Comparison of ENCODE assay signal across 14 mouse cellular contexts in genomic region chr8:13361865-13362264, GRCm38 (mm10). TPM values are rescaled to one million over a fixed set of nuclear protein-coding genes. Genes with fewer than 3 reads are reported as not detected.
DNase-seq lines count a peak whose midpoint lies in the region; ATAC-seq and TF ChIP-seq lines count a peak whose summit lies in the region.
"Had no signal": no experiment of that assay in that cellular context is flagged by ENCODE, and none has a peak within 500 bp of the region (broad histone marks: within the 10 kb centered on the region; RNA-seq: fewer than 3 reads in every experiment).

No protein-coding gene starts in this region.

- no peaks in the 10 kb centered on the region for H3K27me3 ChIP-seq in forebrain, postnatal 0 days (ENCODE audit: insufficient read depth, low read length)
- no peaks in the 10 kb centered on the region for H3K27me3 ChIP-seq in forebrain, embryonic 14.5 days (replicated peaks; ENCODE audit: control insufficient read depth, insufficient read depth, low read length)
- H3K27me3 ChIP-seq in midbrain, postnatal 0 days (ENCODE audit: insufficient read depth, low read length): no peaks in the 10 kb centered on the region
- H3K27me3 ChIP-seq in midbrain, embryonic 13.5 days: no peaks in the 10 kb centered on the region
- H3K27me3 ChIP-seq: limb, embryonic 13.5 days; megakaryocyte, embryonic 14.5 days had no signal

- H3K27ac ChIP-seq in forebrain, postnatal 0 days (ENCODE audit: low read depth, low read length): no peak overlapping the region
- H3K27ac ChIP-seq in forebrain, embryonic 14.5 days (ENCODE audit: low read depth, low read length): no peak overlapping the region
- no peak overlapping the region for H3K27ac ChIP-seq in midbrain, postnatal 0 days (ENCODE audit: low read depth, low read length)
- H3K27ac ChIP-seq in midbrain, embryonic 13.5 days: no peak overlapping the region
- H3K27ac ChIP-seq: limb, embryonic 13.5 days had no signal

- H3K9ac ChIP-seq in forebrain, postnatal 0 days: no peak overlapping the region
- no peak overlapping the region for H3K9ac ChIP-seq in forebrain, embryonic 14.5 days (ENCODE audit: low read length)
- H3K9ac ChIP-seq in midbrain, postnatal 0 days (replicated peaks; ENCODE audit: low read length, poor library complexity, severe bottlenecking): no peak overlapping the region
- no peak overlapping the region for H3K9ac ChIP-seq in midbrain, embryonic 13.5 days (replicated peaks)
- H3K9ac ChIP-seq: limb, embryonic 13.5 days had no signal

- H3K9me3 ChIP-seq in forebrain, postnatal 0 days (ENCODE audit: low read length): no peaks in the 10 kb centered on the region
- no peaks in the 10 kb centered on the region for H3K9me3 ChIP-seq in forebrain, embryonic 14.5 days (replicated peaks; ENCODE audit: control insufficient read depth, low read length)
- no peaks in the 10 kb centered on the region for H3K9me3 ChIP-seq in midbrain, postnatal 0 days (ENCODE audit: low read length)
- no peaks in the 10 kb centered on the region for H3K9me3 ChIP-seq in midbrain, embryonic 13.5 days
- H3K9me3 ChIP-seq: megakaryocyte, embryonic 14.5 days had no signal

- H3K4me3 ChIP-seq in forebrain, postnatal 0 days (ENCODE audit: low read depth, low read length): no peak overlapping the region
- H3K4me3 ChIP-seq in forebrain, embryonic 14.5 days (ENCODE audit: low read depth, low read length): no peak overlapping the region
- no peak overlapping the region for H3K4me3 ChIP-seq in midbrain, postnatal 0 days (ENCODE audit: low read depth, low read length)
- no peak overlapping the region for H3K4me3 ChIP-seq in midbrain, embryonic 13.5 days (replicated peaks)
- H3K4me3 ChIP-seq: limb, embryonic 13.5 days had no signal

- no peak overlapping the region for H3K4me2 ChIP-seq in forebrain, postnatal 0 days (ENCODE audit: low read depth)
- no peak overlapping the region for H3K4me2 ChIP-seq in forebrain, embryonic 14.5 days (ENCODE audit: low read length)
- no peak overlapping the region for H3K4me2 ChIP-seq in midbrain, postnatal 0 days (ENCODE audit: low read depth, low read length, poor library complexity, severe bottlenecking)
- H3K4me2 ChIP-seq in midbrain, embryonic 13.5 days (replicated peaks): no peak overlapping the region
- H3K4me2 ChIP-seq: limb, embryonic 13.5 days had no signal

- ATAC-seq in forebrain, postnatal 0 days: no peak
- ATAC-seq in forebrain, embryonic 14.5 days: no peak
- no peak for ATAC-seq in midbrain, postnatal 0 days (ENCODE audit: low FRiP score)
- ATAC-seq in midbrain, embryonic 13.5 days: no peak
- ATAC-seq in neutrophil, adult 5-6 weeks (ENCODE audit: extremely low read depth, insufficient number of reproducible peaks, low FRiP score, poor library complexity, severe bottlenecking): peak; percentile 78

- DNase-seq in forebrain, postnatal 0 days: no peak
- no peak for DNase-seq in forebrain, embryonic 14.5 days (ENCODE audit: low spot score)
- DNase-seq in midbrain, postnatal 0 days (ENCODE audit: low spot score): no peak
- DNase-seq in R1 (ENCODE audit: low read depth, low spot score): peak; percentile 82
- DNase-seq in cerebellum, adult 9-10 months: no peak
- DNase-seq in layer of hippocampus, adult 18-20 months (ENCODE audit: low spot score in 2 of 2): no peak
- DNase-seq: adrenal gland, postnatal 10 days; cerebellum, adult 18-20 months; kidney, postnatal 10 days had no signal

- WGBS in forebrain, postnatal 0 days: 98% methylated on average over 6 of the region's 6 CpGs
- 97% methylated on average over 6 of the region's 6 CpGs for WGBS in forebrain, embryonic 14.5 days
- WGBS in midbrain, postnatal 0 days: 96% methylated on average over 6 of the region's 6 CpGs
- 97% methylated on average over 6 of the region's 6 CpGs for WGBS in midbrain, embryonic 13.5 days

- peaks cover 86% of the 10 kb centered on the region for H3K36me3 ChIP-seq in forebrain, postnatal 0 days (ENCODE audit: insufficient read depth)
- peaks cover 96% of the 10 kb centered on the region for H3K36me3 ChIP-seq in forebrain, embryonic 14.5 days (ENCODE audit: control insufficient read depth, insufficient read depth, low read length)
- peaks cover 82% of the 10 kb centered on the region for H3K36me3 ChIP-seq in midbrain, postnatal 0 days (ENCODE audit: insufficient read depth, low read length)
- peaks cover 95% of the 10 kb centered on the region for H3K36me3 ChIP-seq in midbrain, embryonic 13.5 days

- TF ChIP-seq CTCF in forebrain, postnatal 0 days (IDR thresholded peaks at IDR 0.05; ENCODE audit: low read depth): peak; percentile 44
- TF ChIP-seq CTCF in midbrain, postnatal 0 days (IDR thresholded peaks at IDR 0.05): peak; percentile 48

- no peaks in the 10 kb centered on the region for H3K4me1 ChIP-seq in forebrain, postnatal 0 days (ENCODE audit: insufficient read depth)
- H3K4me1 ChIP-seq in forebrain, embryonic 14.5 days (ENCODE audit: control insufficient read depth, insufficient read depth, low read length): no peaks in the 10 kb centered on the region
- no peaks in the 10 kb centered on the region for H3K4me1 ChIP-seq in midbrain, postnatal 0 days (ENCODE audit: insufficient read depth, low read length)
- no peaks in the 10 kb centered on the region for H3K4me1 ChIP-seq in midbrain, embryonic 13.5 days (replicated peaks)
- H3K4me1 ChIP-seq: limb, embryonic 13.5 days had no signal

RNA-seq across cellular contexts. Expression of gene Tfdp1, which starts 23.3 kb away (rescaled TPM):
- 80.4 and 81.5 TPM in 2 replicates for total RNA-seq in forebrain, postnatal 0 days (2014; rRNA removed)
- polyA plus RNA-seq in forebrain, postnatal 0 days (2015; fragmentation: Nextera tagmentation; extraction: Ambion mirVana): 80.8 and 96.8 TPM in 2 replicates
- 145 and 146 TPM in 2 replicates for polyA plus RNA-seq in forebrain, embryonic 14.5 days (2014; fragmentation: Nextera tagmentation; extraction: Ambion mirVana)
- 58.6 and 59.6 TPM in 2 replicates for total RNA-seq in midbrain, postnatal 0 days (2014; rRNA removed)
- 72.4 and 75.4 TPM in 2 replicates for polyA plus RNA-seq in midbrain, postnatal 0 days (2015; fragmentation: Nextera tagmentation; extraction: Ambion mirVana)
- 111 and 115 TPM in 2 replicates for polyA plus RNA-seq in midbrain, embryonic 13.5 days (2015; fragmentation: Nextera tagmentation; extraction: Ambion mirVana)
- total RNA-seq in neutrophil, adult 5-6 weeks (2017): 24.4 and 26.1 TPM in 2 replicates
- total RNA-seq in layer of hippocampus, adult 18-20 months (2021): 10 to 100 TPM; 57.6 to 58.0 TPM

RNA-seq across cellular contexts. Expression of gene Atp4b, which starts 34.8 kb away (rescaled TPM):
- not detected in 2 replicates for total RNA-seq in forebrain, postnatal 0 days (2014; rRNA removed)
- not detected in 2 replicates for polyA plus RNA-seq in forebrain, postnatal 0 days (2015; fragmentation: Nextera tagmentation; extraction: Ambion mirVana)
- not detected in 2 replicates for polyA plus RNA-seq in forebrain, embryonic 14.5 days (2014; fragmentation: Nextera tagmentation; extraction: Ambion mirVana)
- not detected in 2 replicates for total RNA-seq in midbrain, postnatal 0 days (2014; rRNA removed)
- polyA plus RNA-seq in midbrain, postnatal 0 days (2015; fragmentation: Nextera tagmentation; extraction: Ambion mirVana): not detected in 2 replicates
- polyA plus RNA-seq in midbrain, embryonic 13.5 days (2015; fragmentation: Nextera tagmentation; extraction: Ambion mirVana): not detected in 2 replicates
- total RNA-seq in neutrophil, adult 5-6 weeks (2017): not detected in 2 replicates
- not detected for total RNA-seq in layer of hippocampus, adult 18-20 months (2021)
- total RNA-seq: adrenal gland, postnatal 10 days had no signal
- polyA plus RNA-seq: limb, embryonic 13.5 days had no signal

RNA-seq across cellular contexts. Expression of gene Grk1, which starts 43.0 kb away (rescaled TPM):
- 0.14 TPM in 1 of 2 replicates, not detected in the other for total RNA-seq in forebrain, postnatal 0 days (2014; rRNA removed)
- polyA plus RNA-seq in forebrain, postnatal 0 days (2015; fragmentation: Nextera tagmentation; extraction: Ambion mirVana): 0.02 TPM in 1 of 2 replicates, not detected in the other
- polyA plus RNA-seq in forebrain, embryonic 14.5 days (2014; fragmentation: Nextera tagmentation; extraction: Ambion mirVana): 0.04 TPM in 1 of 2 replicates, not detected in the other
- total RNA-seq in midbrain, postnatal 0 days (2014; rRNA removed): under 0.01 TPM in 1 of 2 replicates, not detected in the other
- not detected in 2 replicates for polyA plus RNA-seq in midbrain, postnatal 0 days (2015; fragmentation: Nextera tagmentation; extraction: Ambion mirVana)
- polyA plus RNA-seq in midbrain, embryonic 13.5 days (2015; fragmentation: Nextera tagmentation; extraction: Ambion mirVana): 0.04 TPM in 1 of 2 replicates, not detected in the other
- not detected in 2 replicates for total RNA-seq in neutrophil, adult 5-6 weeks (2017)
- total RNA-seq in layer of hippocampus, adult 18-20 months (2021): not detected
- polyA plus RNA-seq: heart, postnatal 0 days had no signal
